Mouse (Mus musculus): ENCODE measurements at regions not wholly inside any gene's neighbourhood (a gene's known extent, or its start where the extent isn't known, plus 50 kb on each side); places are given as distances from the start of the nearest gene placed in this dataset. TPM values are rescaled to one million over a fixed set of nuclear protein-coding genes. Genes with fewer than 3 reads are reported as not detected.

Small RNAs in the stretch of these regions (microRNA-seq; reads per million reads assigned to microRNA genes)
- not detected for gene Gm24923
- not detected for gene Mir344-2
- 1.6 reads per million, percentile 19 among the genes with 10 or more reads in this experiment for gene Mir344f
- 2.0 reads per million, percentile 21 among the genes with 10 or more reads in this experiment for gene Mir344g
- gene Mir344i = not detected

All from intestine, embryonic 14.5 days (tissue).